Mouse (Mus musculus) mouse trophoblast stem cell (cell line): ENCODE results near the gene Sgta.

Experiments
- in situ Hi-C, 2 experiments: fragments of 300-500 bp; cut with MseI, MboI; formaldehyde crosslinking; loops; 2 replicates in 1 of 2; 3 replicates in 1 of 2; pipeline ENCODE4 v1.15.1; 2025

The Sgta gene

DNA sequence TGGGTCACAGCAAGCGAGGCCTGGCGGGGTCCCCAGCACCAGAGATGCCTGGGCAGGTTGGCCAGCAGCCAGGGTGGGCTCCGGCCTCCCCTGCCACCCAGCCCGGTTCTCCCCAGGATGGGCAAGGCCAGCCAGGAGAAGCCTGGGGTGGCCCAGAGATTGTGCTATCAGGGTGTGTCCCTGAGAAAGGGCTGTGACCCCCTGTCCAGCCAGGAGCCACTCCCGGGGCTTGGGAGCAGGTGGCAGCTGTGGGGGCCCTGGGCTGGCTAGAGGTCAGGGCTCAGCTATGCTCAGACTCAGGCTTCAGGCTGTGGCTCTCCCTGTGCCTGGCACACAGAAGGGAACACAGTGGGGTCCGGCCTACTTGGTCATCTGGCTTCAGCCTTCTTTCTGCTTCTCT lies 40.3 kb downstream of the Sgta start:
- in situ Hi-C loops: no loop called here

DNA sequence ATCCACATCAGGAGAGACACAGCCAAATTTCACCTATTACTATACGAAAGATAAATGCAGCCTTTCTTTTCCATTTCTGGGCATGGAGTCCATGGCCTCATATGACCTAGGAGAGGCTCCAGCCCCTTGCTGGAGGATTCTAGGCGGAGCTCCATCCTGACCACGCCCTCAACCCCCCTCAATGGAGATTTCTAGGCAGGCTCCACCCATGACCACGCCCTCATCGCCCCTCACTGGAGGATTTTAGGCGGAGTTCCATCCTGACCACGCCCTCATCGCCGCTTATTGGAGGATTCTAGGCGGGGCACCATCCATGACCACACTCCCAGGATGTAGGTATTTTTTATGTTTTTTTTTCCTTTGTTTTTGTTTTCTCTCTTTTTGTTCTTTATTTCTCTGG lies 41.7 kb downstream of the Sgta start:
- in situ Hi-C loops: no loop called here

DNA sequence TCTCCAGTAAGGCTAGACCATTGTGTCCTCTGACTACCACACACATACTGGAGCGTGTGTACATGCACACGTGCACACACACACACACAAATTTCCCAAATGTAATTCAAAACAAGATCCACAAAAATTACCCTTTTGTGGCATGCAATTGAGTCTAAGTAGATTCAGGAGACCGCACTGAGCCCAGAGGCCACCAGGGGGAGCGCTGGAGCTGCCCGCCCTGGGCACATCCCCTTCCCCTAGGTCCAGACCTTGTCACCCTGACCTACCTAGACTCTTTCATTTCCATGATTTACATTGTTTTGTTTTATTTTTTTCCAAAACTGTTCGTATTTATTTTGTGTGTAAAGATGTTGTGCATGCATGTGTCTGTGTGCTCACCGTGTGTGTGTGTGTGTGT lies 43.3 kb downstream of the Sgta start:
- in situ Hi-C loops: no loop called here

DNA sequence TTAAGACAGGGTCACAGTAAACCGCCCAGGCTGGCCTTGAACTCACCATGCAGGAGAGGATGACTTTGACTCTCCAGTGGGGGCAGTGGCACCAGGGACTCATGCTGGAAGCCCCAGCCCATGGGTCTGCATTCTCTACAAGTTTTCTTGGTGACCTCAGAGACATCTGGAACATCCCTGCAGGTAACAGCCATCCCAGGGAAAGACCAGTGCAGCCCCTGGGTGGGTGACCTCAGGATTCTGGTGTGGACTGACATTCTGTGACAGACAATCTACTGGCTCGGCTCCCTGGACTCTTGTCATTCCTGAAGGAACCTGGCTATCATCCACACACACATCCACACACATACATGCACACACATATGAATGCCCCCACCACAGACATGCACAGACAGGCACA lies 44.3 kb downstream of the Sgta start:
- in situ Hi-C loops: no loop called here

DNA sequence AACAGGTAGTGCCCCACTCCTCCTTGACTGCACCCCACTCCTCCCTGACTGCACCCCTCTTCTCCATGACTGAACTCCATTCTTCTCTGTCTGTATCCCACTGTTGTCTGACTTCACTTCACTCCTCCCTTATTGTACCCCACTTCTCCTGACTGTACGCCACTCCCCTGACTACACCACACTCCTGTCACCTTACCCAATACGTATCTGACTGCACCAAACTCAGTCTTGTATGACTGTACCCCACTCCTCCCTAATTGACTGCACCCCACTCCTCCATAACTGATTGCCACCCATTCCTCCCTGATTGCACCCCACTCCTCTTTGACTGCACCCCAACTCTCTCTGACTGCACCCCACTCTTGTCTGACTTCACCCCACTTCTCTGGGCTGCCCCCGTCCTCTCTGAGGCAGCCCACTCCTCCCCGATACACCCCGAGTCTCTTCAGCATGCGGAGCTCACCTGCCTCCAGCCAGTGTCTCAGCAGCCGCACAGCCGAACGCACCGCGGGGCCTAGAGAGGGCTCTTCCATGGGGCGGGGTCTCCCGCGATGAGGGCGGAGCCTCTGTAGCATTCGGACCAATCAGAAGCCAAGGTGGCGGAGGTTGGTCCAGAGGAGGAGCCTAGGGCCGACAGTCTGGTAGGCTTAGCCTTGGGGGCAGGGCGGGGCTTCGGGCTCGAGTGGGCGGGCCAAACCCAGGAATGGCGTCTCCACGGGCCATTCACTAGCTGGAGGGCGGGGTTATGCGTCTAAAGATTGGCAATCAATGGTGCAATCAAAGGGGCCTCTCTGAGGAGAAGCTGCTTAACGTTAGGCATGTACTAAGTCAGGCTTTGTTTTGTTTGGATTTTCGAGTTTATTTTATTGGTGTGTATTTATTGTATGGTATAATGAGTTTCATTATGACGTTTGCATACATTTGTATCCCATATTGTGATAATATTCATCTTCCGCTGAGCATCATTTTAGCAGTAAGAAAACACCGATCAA lies 45.3 kb downstream of the Sgta start, which contains the start of gene Gng7:
TSS of gene Gng7 (minus strand) at position 553 of the 992 bp plus-strand sequence.
- in situ Hi-C loops: no loop called here

- in situ Hi-C loops: no loop called here
Measured at GRCm38 (mm10) chr10:81010851-81011250, 49.1 kb downstream of the Sgta start.

GRCm38 (mm10) chr10:81007240-81007639 lies 52.7 kb downstream of the Sgta start:
- in situ Hi-C loops: no loop called here

GRCm38 (mm10) chr10:81006005-81006677 lies 53.8 kb downstream of the Sgta start:
- in situ Hi-C loops: no loop called here

GRCm38 (mm10) chr10:81001161-81001560 lies 58.8 kb downstream of the Sgta start:
- in situ Hi-C loops: no loop called here

- in situ Hi-C loops: no loop called here
Measured at GRCm38 (mm10) chr10:81000197-81001062, 59.6 kb downstream of the Sgta start.

- in situ Hi-C loops: loop anchor here in 1 of 2 experiments (5.0 kb wide), 1 partner anchor 43 kb away; no protein-coding TSS in a partner anchor
Measured at GRCm38 (mm10) chr10:80999362-81000196, 60.4 kb downstream of the Sgta start.

DNA sequence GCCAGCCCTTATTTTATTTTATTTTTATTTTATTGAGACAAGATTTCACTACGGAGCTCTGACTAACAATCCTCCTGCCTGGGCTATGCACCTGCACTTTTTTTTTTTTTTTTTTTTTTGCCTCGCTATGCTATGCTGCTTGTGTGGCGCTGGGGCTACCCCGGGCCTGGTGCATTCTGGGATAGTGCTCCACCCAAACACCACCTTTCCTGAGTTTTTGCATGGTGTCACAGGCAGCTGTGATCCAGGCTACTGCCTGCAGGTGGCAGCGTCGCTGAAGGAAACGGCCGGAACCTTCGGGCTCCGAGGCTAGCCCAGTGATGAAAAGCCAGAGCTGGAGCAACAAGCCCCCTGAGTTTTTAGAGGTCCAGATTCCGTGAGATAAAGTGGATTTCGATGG lies 61.2 kb downstream of the Sgta start:
- in situ Hi-C loops: loop anchor here in 1 of 2 experiments (5.0 kb wide), 1 partner anchor 44 kb away; no protein-coding TSS in a partner anchor

DNA sequence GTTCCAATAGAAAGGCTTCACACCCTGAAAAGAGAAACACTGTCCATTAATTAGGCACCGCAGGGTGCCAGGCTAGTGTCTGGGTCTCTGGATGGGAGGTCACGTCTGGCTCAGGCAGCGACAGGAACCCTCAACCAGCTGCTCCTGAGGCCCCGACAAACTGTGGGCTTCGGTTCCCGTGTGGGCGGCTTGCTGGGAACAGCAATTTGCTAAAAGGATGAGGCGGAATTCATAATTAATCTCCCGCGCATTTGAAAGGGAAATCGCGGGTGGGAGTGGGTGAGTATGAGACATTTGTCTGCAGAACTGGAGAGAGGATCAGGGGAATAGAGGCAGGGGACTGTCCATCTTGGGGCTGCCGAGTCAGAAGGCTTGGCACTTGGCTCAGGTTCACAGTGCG lies 62.0 kb downstream of the Sgta start:
- in situ Hi-C loops: loop anchor here in 1 of 2 experiments (5.0 kb wide), 1 partner anchor 44 kb away; no protein-coding TSS in a partner anchor

- in situ Hi-C loops: loop anchor here in 1 of 2 experiments (5.0 kb wide), 1 partner anchor 45 kb away; no protein-coding TSS in a partner anchor
Measured at GRCm38 (mm10) chr10:80997332-80997731, 62.6 kb downstream of the Sgta start.

- in situ Hi-C loops: loop anchor here in 1 of 2 experiments (5.0 kb wide), 1 partner anchor 46 kb away; no protein-coding TSS in a partner anchor
Measured at GRCm38 (mm10) chr10:80996501-80996900, 63.5 kb downstream of the Sgta start.

DNA sequence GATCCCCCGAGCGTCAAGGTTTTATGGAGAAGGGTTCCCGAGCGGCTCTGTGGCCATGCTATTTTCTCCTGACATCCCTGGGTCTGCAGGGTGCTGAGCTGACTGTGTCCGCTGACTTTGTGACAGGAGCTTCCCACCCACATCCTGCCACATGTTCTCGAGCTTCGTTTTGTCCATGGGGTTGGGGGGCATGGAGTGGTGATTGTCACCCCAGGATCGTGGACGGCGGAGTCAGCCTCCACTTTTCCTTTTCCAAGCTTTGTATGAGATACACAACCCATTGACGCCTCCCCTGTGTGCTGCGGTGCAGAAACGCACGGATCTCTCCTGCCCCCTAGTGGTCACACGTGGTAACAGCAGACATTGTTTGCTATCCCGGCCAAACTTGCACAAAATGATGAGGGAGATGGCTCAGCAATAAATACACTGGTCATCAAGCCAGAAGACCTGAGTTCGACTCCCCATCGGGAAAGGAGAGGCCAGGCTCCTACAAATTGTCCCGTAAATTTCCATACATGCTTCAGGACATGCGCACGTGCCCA lies 64.8 kb downstream of the Sgta start:
- in situ Hi-C loops: loop anchor here in 1 of 2 experiments (5.0 kb wide), 1 partner anchor 47 kb away; no protein-coding TSS in a partner anchor

GRCm38 (mm10) chr10:80994621-80995020 lies 65.4 kb downstream of the Sgta start:
- in situ Hi-C loops: loop anchor here in 1 of 2 experiments (5.0 kb wide), 2 partner anchors 48 to 67 kb away; no protein-coding TSS in a partner anchor
